Mouse (Mus musculus): Measurements from ENCODE around the gene Sh3rf1.

Gene Sh3rf1

GRCm38 (mm10) chr8:61427916-61428681 is 204.4 kb downstream of the Sh3rf1 start:
- DNase-seq, result no peak

- no peak for DNase-seq
Observed at GRCm38 (mm10) chr8:61428821-61429482, 205.3 kb downstream of the Sh3rf1 start.

GRCm38 (mm10) chr8:61435481-61435880 is 211.8 kb downstream of the Sh3rf1 start:
- no peak for DNase-seq

GRCm38 (mm10) chr8:61436147-61436546 is 212.5 kb downstream of the Sh3rf1 start:
- no peak for DNase-seq

DNA sequence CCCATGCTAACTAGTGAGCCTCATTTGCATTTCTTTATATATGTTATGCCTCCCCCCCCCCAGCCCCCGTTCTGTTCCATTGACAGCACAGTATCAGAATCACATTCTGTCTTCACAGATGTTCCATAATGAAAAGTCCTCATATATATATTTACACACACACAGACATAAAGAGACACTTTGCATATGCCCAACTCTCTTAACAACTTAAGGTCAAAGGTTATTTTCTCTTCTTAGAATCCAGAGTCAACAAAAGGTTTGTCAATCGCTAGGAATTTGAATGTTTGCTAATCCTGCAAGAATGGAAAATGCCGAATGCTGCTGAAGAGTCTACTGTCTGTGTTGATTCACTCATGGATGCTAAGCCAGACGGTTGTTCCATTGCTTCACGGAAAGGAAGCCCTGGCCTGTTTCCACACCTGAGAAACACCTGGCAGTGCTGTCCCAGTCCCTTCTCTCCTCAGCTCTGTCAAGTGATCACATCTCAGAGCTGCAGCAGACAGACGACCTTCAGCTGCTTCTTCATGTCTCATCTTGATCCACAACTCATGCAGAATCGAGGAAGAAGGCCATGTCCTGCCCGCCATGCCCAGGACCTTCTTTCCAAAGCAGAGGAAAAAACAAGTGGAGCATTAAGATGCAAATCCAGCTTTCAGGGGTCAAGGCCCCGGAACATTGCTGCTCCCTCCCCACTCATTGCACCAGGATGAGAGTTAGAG is 213.1 kb downstream of the Sh3rf1 start:
- no peak for DNase-seq

- DNase-seq, result no peak
Observed at GRCm38 (mm10) chr8:61437305-61437605, 213.6 kb downstream of the Sh3rf1 start.

- DNase-seq, result no peak
Observed at GRCm38 (mm10) chr8:61442988-61443387, 219.3 kb downstream of the Sh3rf1 start.

DNA sequence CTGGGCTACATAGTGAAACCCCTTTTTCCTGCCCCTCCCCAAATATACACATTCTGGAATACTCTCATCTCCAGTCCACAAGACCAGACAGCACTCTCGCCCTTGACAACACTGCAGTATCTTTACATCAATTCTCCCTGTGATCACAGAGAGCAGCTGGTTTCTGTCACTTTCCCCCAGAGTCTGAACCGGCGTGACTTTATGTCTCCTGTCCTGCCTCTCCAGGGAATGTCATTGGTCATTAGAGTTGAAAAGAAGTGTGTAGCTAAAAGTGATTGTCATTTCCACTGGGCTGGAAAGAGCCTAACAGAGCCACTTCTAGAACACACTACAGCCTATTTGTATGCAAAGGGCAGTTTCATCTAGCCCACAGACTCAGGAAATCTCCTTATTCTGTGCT is 220.7 kb downstream of the Sh3rf1 start:
- DNase-seq, result no peak
